Mouse (Mus musculus): ENCODE results near the gene Mrps35. TPM values are rescaled to one million over a fixed set of nuclear protein-coding genes. Genes with fewer than 3 reads are reported as not detected.

The Mrps35 gene
- polyA plus RNA-seq, 1 experiment from 2014 or later = 125 TPM

DNA sequence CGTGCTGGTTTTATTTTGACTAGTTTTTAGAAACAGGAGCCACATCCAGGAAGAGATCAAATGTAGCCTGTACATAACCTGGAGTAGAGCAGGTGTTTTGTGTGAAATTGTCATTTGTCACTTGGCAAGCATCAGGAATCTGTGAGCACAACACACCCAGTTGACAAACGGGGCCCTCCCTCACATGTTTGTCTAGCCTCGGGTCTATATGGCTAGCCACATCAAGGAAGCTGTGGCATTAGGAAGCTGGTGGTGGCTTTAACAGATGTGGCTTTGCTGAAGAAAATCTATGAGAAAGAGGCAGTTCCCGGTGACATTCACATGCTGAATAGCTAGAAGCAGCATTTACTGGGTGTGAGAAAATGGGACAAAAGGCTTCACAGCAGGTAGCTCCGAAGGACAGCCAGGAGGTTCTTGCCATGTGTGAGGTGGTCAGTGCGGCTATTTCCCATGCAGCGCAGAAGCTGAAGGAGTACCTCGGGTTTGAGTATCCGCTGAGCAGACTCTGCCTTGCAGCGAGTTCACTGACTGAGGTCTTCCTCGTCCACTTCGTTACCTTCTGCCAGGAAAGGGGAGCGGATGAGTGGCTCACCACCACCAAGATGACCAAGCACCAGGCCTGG, 10.2 kb upstream of the Mrps35 start, which contains the start of gene Rep15:
Gene Rep15 (plus strand): TSS at position 282 of the 623 bp plus-strand sequence.
- WGBS = 55% methylated on average over 13 of the region's 13 CpGs
- Histone ChIP-seq H3K9ac (no peak within 1 kb of the TSS), H3K27ac (no peak within 1 kb of the TSS)

DNA sequence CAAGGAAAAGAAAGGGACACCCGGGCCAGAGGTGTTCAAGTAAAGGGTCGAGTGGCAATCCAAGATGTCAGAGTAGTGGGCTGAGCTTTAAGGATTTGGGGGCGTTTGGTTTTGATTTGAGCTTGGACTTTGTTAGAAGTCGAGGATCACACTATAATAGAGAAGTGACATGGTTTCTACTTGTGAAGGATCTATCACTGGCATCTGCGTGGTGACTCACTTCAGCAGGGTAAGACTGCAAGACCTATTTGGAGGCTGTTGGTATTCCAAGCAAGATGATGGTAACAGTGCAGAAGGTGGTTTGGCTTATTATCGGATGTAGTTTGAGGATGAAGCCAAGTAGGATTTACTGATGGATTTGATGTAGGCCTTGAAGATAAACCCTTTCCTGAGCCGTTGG, 1.1 kb downstream of the Mrps35 start:
- H3K4me2 ChIP-seq = peak overlapping the region; percentile 62
- peak overlapping the region; percentile 75 for H3K4me3 ChIP-seq (replicated peaks)
- 42% methylated on average over 7 of the region's 7 CpGs for WGBS
- no peak for ATAC-seq (ENCODE audit: insufficient read depth, low FRiP score, low read depth)
- no peaks in the 10 kb centered on the region; the same call in 1 of the 2 replicates for H3K36me3 ChIP-seq
- H3K4me1 ChIP-seq = 0 out of 2 replicates have a peak, but pooled peaks cover 8% of the 10 kb centered on the region
- no peaks in the 10 kb centered on the region for H3K9me3 ChIP-seq
- peak overlapping the region; percentile 67; the same call in 1 of the 2 replicates for H3K9ac ChIP-seq
- H3K27me3 ChIP-seq (replicated peaks) = no peaks in the 10 kb centered on the region
- H3K27ac ChIP-seq = no peak overlapping the region

More for the DNA sequence above, 10.2 kb upstream of the Mrps35 start, which contains the start of gene Rep15:
- no peak for ATAC-seq (ENCODE audit: insufficient read depth, low FRiP score, low read depth)
- Histone ChIP-seq H3K4me1 (no peaks in the 10 kb centered on the region), H3K27me3 (replicated peaks) (no peaks in the 10 kb centered on the region), H3K9me3 (no peaks in the 10 kb centered on the region), H3K4me3 (replicated peaks) (no peak within 1 kb of the TSS), H3K36me3 (peaks cover 11% of the 10 kb centered on the region; the same call in 1 of the 2 replicates), H3K4me2 (no peak within 1 kb of the TSS)

DNA sequence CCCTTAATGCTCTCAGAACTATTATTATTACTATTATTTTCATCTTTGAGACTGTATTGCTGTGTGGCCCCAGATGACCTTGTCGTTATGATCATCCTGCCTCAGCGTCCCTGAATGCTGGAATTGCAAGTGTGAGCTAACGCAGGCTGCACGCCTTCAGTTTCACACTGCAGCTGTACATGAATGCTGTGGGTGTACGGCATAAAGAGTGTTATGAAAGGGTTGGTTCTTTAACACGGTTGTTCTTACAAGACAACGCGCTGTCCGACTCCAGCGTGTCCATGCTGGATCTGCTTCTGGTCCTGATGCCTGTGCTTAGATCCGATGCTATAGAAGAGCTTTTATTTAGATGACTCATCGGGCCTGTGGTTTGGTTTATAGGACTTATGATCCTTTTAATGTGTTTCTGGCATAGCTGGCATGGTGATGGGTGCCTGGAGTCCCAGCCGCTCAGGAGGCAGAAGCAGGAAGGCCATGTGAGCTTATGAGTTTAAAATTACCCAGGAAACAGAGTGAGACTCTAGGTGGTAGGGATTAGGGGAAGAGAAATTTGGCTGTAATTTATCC, 6.8 kb downstream of the Mrps35 start:
- no peaks in the 10 kb centered on the region for H3K9me3 ChIP-seq
- H3K9ac ChIP-seq = no peak overlapping the region
- H3K27ac ChIP-seq = no peak overlapping the region
- ATAC-seq (ENCODE audit: insufficient read depth, low FRiP score, low read depth) = no peak
- H3K27me3 ChIP-seq (replicated peaks) = no peaks in the 10 kb centered on the region
- WGBS = 93% methylated on average over 13 of the region's 13 CpGs
- H3K4me2 ChIP-seq = no peak overlapping the region
- no peak overlapping the region for H3K4me3 ChIP-seq (replicated peaks)
- no peaks in the 10 kb centered on the region for H3K4me1 ChIP-seq
- peaks cover 36% of the 10 kb centered on the region for H3K36me3 ChIP-seq

DNA sequence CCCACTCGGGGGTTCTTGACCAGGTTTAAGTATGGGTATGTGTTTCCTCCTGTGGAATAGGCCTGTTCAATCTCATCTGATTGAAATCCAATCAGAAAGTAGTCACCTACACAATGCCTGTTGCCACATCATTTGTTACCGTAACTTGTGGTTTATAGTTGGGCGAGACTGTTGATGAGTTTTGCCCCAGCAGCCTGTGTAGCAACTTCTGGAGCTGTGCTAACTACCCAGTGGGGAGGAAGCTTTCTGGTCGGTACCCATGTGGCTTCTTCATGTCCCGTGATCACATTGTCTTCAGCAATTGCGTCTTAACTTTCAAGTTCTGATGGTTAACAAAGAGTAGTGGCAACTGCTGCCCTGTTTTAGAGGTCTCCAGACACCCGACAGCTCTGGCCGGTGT, 9.1 kb downstream of the Mrps35 start:
- no peaks in the 10 kb centered on the region for H3K4me1 ChIP-seq
- peaks cover 48% of the 10 kb centered on the region for H3K36me3 ChIP-seq
- no peak overlapping the region for H3K4me3 ChIP-seq (replicated peaks)
- WGBS = 92% methylated on average over 8 of the region's 8 CpGs
- no peak overlapping the region for H3K27ac ChIP-seq
- no peaks in the 10 kb centered on the region for H3K27me3 ChIP-seq (replicated peaks)
- no peak for ATAC-seq (ENCODE audit: insufficient read depth, low FRiP score, low read depth)
- no peak overlapping the region for H3K4me2 ChIP-seq
- H3K9me3 ChIP-seq = no peaks in the 10 kb centered on the region
- no peak overlapping the region for H3K9ac ChIP-seq

DNA sequence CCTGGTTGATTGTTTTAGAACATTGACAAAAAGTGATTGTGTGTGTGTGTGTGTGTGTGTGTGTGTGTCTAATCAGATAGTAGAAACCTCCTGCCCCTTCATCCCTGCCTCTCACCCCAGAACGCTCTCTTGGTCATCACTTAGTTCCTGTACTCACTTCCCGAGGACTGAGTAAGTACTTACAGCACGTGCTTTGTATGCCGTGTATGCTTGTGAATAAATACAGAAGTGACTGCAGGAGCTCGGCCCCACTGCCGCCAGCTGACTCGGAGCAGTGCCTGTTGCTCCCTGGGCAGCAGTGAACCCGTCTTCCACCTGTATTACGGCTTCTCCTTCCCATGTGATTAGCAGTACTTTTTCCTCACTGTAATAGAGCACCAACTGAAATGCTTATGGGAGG, 9.9 kb downstream of the Mrps35 start:
- H3K9me3 ChIP-seq = no peaks in the 10 kb centered on the region
- H3K4me1 ChIP-seq = no peaks in the 10 kb centered on the region
- no peak overlapping the region for H3K4me2 ChIP-seq
- peaks cover 53% of the 10 kb centered on the region for H3K36me3 ChIP-seq
- no peak overlapping the region for H3K9ac ChIP-seq
- no peak overlapping the region for H3K4me3 ChIP-seq (replicated peaks)
- ATAC-seq (ENCODE audit: insufficient read depth, low FRiP score, low read depth) = no peak
- WGBS = 87% methylated on average over 9 of the region's 9 CpGs
- no peaks in the 10 kb centered on the region for H3K27me3 ChIP-seq (replicated peaks)
- H3K27ac ChIP-seq = no peak overlapping the region

DNA sequence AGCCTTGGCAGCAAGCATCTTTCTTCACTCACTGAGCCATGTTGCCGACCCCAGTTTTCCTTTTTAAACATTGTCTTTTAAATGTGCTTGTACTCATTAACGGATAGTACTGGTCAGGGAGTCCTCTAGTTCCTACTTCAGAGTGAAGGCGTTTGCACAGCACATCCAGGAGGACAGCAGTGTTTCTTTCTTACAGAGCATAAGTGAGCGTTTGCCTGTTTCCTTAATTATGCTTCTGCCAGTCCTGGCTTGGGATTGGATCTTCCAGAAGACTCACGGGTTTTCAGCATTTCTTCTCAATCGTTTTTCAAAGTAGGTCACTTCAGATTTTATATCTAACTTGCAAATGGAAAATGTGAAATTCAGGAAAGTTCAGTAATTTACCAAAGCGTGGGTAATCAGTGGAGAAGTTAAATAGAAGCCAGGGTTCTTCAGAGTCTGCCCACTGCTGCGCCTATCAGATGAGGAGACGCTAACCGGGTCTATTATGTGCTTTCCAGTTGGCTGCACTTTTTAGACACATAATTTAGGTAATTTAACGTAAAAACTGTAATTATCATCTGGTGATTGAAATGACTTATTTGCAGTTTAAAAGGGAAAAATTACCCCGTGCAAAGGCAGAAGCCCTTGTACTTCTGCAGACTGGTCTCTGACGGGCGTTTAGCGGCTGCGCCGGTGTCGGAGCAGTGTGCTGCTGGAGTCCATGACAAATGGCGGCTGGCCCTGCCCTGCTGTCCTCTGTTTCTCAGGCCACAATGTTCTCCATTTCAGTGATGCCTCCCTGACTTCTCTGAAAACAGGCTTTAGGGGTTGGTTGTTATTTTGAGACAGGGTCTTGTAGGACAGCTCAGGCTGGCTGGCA, 11.5 kb downstream of the Mrps35 start:
- no peak overlapping the region for H3K9ac ChIP-seq
- no peak overlapping the region for H3K4me2 ChIP-seq
- no peaks in the 10 kb centered on the region for H3K4me1 ChIP-seq
- no peak overlapping the region for H3K27ac ChIP-seq
- peaks cover 53% of the 10 kb centered on the region for H3K36me3 ChIP-seq
- no peaks in the 10 kb centered on the region for H3K27me3 ChIP-seq (replicated peaks)
- no peak for ATAC-seq (ENCODE audit: insufficient read depth, low FRiP score, low read depth)
- H3K9me3 ChIP-seq = no peaks in the 10 kb centered on the region
- 90% methylated on average over 19 of the region's 19 CpGs for WGBS
- H3K4me3 ChIP-seq (replicated peaks) = no peak overlapping the region

DNA sequence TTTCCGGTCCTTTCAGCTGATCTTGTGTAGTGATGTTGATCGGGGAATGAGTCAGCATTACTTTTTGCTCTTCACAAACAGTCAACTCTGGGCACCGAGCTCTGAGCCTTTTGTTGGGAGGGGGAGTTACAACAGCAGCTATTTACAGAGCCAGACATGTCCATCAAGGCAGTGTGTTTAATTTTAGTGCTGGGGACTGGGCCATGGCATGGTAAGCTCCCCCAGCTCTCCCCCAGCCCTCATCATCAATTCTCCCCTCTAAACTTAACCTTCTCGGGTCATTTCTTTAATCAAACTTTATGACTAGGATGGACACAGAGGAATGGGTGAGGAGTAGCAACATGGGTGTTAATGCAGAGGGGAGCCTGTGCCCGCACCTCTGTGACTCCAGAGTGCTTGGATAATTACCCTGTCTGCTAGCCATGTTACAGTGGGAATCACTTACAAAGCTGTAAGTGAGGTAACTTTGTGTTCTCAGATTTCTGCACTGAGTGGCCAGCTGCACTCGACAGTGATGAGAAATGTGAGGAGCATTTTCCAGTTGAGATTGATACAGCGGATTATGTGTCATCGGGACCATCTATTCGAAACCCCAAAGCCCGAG, 12.9 kb downstream of the Mrps35 start:
- no peaks in the 10 kb centered on the region for H3K27me3 ChIP-seq (replicated peaks)
- H3K9ac ChIP-seq = no peak overlapping the region
- no peak overlapping the region for H3K4me2 ChIP-seq
- no peak overlapping the region for H3K4me3 ChIP-seq (replicated peaks)
- peaks cover 47% of the 10 kb centered on the region for H3K36me3 ChIP-seq
- 82% methylated on average over 10 of the region's 10 CpGs for whole genome bisulfite sequencing
- H3K4me1 ChIP-seq = no peaks in the 10 kb centered on the region
- no peak for ATAC-seq (ENCODE audit: insufficient read depth, low FRiP score, low read depth)
- no peak overlapping the region for H3K27ac ChIP-seq
- H3K9me3 ChIP-seq = no peaks in the 10 kb centered on the region

DNA sequence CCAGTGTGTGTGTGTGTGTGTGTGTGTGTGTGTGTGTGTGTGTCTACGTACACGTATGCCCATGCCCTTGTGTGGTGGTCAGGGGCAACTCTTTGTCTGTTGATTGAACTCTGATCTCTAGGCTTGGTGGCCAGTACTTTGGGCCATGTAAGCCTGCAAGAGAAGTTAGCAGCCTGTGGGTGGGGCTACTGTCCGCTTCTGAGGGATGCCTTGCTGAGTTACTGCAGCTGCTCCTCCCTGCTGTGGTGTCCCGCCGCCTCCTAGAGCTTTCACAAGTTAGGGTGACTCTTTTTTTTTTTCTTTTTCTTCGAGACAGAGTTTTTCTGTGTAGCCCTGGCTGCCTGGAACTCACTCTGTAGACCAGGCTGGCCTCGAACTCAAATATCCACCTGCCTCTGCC, 16.8 kb downstream of the Mrps35 start:
- H3K27me3 ChIP-seq (replicated peaks) = no peaks in the 10 kb centered on the region
- 64% methylated on average over 7 of the region's 7 CpGs for WGBS
- no peak overlapping the region for H3K4me2 ChIP-seq
- no peak overlapping the region for H3K4me3 ChIP-seq (replicated peaks)
- no peak overlapping the region for H3K9ac ChIP-seq
- no peak overlapping the region for H3K27ac ChIP-seq
- ATAC-seq (ENCODE audit: insufficient read depth, low FRiP score, low read depth) = no peak
- H3K9me3 ChIP-seq = no peaks in the 10 kb centered on the region
- H3K36me3 ChIP-seq = peaks cover 31% of the 10 kb centered on the region
- H3K4me1 ChIP-seq = no peaks in the 10 kb centered on the region

DNA sequence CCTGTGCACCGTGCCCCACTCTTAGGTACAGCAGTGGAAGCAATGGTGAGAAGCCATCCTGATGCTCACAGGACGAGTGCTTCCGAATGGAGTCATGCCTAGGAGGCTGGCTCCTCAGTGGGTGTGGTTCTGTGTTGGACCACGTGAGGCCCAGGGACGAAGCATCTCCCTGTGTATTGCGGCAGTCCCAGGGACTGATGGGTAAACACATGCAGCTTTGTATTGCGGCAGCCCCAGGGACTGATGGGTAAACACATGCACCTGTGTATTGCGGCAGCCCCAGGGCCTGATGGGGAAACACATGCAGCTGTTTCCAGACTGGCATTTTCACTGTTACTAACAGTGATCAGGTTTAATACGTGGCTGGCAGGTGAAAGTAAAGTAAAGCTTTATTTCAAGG, 19.1 kb downstream of the Mrps35 start:
- 75% methylated on average over 9 of the region's 9 CpGs for WGBS
- no peak for ATAC-seq (ENCODE audit: insufficient read depth, low FRiP score, low read depth)
- Histone ChIP-seq H3K27me3 (replicated peaks) (no peaks in the 10 kb centered on the region), H3K9ac (no peak overlapping the region), H3K4me2 (no peak overlapping the region), H3K4me3 (replicated peaks) (no peak overlapping the region), H3K4me1 (no peaks in the 10 kb centered on the region), H3K36me3 (peaks cover 24% of the 10 kb centered on the region), H3K9me3 (no peaks in the 10 kb centered on the region), H3K27ac (no peak overlapping the region)

DNA sequence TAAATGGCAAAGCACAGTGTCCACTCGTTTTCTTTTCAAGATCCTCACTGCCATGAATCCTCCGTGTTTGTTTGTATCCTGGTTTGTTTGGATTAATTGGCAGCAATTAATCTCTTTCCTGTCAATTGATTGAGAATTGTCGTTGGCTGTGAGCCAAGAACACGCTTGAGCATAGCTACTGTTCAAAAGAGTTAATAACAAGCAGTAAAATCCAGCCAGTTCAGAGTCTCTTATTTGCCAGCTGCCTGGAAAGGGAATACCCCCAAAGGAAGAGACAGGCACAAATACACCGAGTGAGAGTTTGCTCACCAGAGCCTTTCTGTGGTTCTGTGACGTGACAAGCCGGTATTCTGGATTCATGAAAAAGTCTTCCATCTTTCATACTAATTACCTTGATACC, 19.5 kb downstream of the Mrps35 start:
- no peaks in the 10 kb centered on the region for H3K27me3 ChIP-seq (replicated peaks)
- no peak overlapping the region for H3K4me3 ChIP-seq (replicated peaks)
- H3K4me1 ChIP-seq = no peaks in the 10 kb centered on the region
- H3K9me3 ChIP-seq = no peaks in the 10 kb centered on the region
- 59% methylated on average over 7 of the region's 7 CpGs for WGBS
- H3K9ac ChIP-seq = no peak overlapping the region
- H3K36me3 ChIP-seq = peaks cover 24% of the 10 kb centered on the region
- H3K27ac ChIP-seq = no peak overlapping the region
- ATAC-seq (ENCODE audit: insufficient read depth, low FRiP score, low read depth) = no peak
- H3K4me2 ChIP-seq = no peak overlapping the region

DNA sequence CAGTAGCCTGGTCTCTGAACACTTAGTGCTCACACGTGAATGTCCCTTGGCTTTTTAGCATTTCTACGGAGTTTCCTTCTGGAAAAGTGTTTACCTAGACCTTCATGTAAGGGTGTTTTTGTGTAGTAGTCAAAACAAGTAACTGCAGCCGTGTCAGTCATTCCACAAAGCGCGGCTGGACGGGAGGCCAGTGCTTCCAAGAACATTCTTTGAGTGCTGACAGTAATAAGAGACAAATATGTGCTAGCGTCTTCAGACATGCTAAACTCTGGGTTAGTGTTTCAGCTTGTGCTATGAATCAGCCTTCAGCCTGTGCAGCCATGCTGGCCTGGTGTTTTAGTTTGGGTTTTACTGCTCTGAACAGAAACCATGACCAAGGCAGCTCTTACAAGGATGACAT, 20.1 kb downstream of the Mrps35 start:
- Histone ChIP-seq H3K27ac (no peak overlapping the region), H3K4me3 (replicated peaks) (no peak overlapping the region), H3K27me3 (replicated peaks) (no peaks in the 10 kb centered on the region), H3K4me2 (no peak overlapping the region), H3K9ac (no peak overlapping the region), H3K9me3 (no peaks in the 10 kb centered on the region), H3K4me1 (no peaks in the 10 kb centered on the region), H3K36me3 (peaks cover 21% of the 10 kb centered on the region)
- WGBS = 86% methylated on average over 7 of the region's 7 CpGs
- no peak for ATAC-seq (ENCODE audit: insufficient read depth, low FRiP score, low read depth)
